Mouse (Mus musculus) mesoderm, embryonic 11.5 days (tissue): ENCODE results near the gene Smarcd2.
"Not testable (repeated sequence)": the region's sequence is repeated elsewhere in the genome, so short reads cannot be mapped to it uniquely, and the experiment has no call there.

Experiments used
- DNase-seq: peaks from one replicate; pipeline ENCODE4 v3.0.0-alpha.2; 2012; ENCODE audit warnings: low read depth, low spot score

The Smarcd2 gene

GRCm38 (mm10) chr11:106249326-106249725 is 23.4 kb downstream of the Smarcd2 start:
- no peak for DNase-seq

- DNase-seq = peak; percentile 24
Observed at GRCm38 (mm10) chr11:106246834-106247233, 25.9 kb downstream of the Smarcd2 start.

DNA sequence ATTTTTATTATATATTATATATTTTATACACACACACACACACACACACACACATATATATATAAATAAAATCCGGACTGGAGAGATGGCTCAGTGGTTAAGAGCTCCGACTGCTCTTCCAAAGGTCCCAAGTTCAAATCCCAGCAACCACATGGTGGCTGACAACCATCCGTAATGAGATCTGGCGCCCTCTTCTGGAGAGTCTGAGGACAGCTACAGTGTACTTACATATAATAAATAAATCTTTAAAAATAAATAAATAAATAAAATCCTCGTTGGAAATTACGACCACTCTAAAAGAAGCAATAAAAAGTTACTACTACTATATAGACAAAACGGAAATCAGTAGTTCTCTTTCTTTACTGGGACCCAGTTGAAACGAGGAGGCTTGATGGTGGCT is 38.8 kb downstream of the Smarcd2 start:
- DNase-seq = not testable (repeated sequence)

DNA sequence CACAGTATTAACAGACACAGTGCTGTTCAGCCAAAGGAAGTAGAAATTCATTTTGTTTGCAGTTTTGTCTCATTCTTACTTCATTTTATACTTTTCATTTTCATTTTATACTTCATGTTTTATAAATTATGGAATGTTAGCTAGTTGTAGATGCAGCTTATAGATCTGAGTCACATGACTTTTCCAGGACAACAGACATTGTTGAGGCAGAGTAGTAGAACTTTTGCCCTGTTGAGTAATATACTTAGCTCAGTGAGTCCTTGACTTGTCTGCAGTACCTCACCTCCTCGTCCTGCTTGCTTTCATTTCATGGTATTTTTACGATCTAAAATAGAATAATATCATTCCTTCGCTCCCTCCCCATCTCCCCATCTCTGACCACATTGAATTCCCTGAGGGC is 52.2 kb downstream of the Smarcd2 start:
- DNase-seq = no peak

- DNase-seq = peak; percentile 97
Observed at GRCm38 (mm10) chr11:106216730-106217490, 55.9 kb downstream of the Smarcd2 start, which contains the start of gene Ddx42. Gene Ddx42 (plus strand): TSS chr11:106216926.

- DNase-seq = peak; percentile 99
Observed at GRCm38 (mm10) chr11:106215927-106216729, 56.6 kb downstream of the Smarcd2 start, which contains the start of gene Ccdc47. Gene Ccdc47 (minus strand): TSS chr11:106216344.

- no peak for DNase-seq
Observed at GRCm38 (mm10) chr11:106215450-106215859, 57.3 kb downstream of the Smarcd2 start.

- no peak for DNase-seq
Observed at GRCm38 (mm10) chr11:106214856-106215255, 57.9 kb downstream of the Smarcd2 start.
